Mouse (Mus musculus): ENCODE measurements around the gene Wdr5b. TPM values are rescaled to one million over a fixed set of nuclear protein-coding genes. Genes with fewer than 3 reads are reported as not detected.
"Not testable (repeated sequence)": the region's sequence is repeated elsewhere in the genome, so short reads cannot be mapped to it uniquely, and the experiment has no call there.

The Wdr5b gene
- 10 to 100 TPM in 8 of 26 experiments, 1 to 10 TPM in 16, under 1 TPM in 2; 0.69 to 22.3 (median 6.3) TPM for total RNA-seq (2018; cell fraction: chromatin; rRNA removed)
- total RNA-seq (2018; cell fraction: cytosol; rRNA removed), result 1 to 10 TPM in 20 of 26 experiments, under 1 TPM in 6; 0.42 to 5.5 (median 2.1) TPM
- total RNA-seq (2018; cell fraction: nucleus; rRNA removed), result 10 to 100 TPM in 8 of 26 experiments, 1 to 10 TPM in 17, under 1 TPM in 1; 0.78 to 28.0 (median 6.3) TPM
- 2.9 to 4.5 TPM (median 3.9 TPM) in 3 replicates for polyA plus RNA-seq (2018)

GRCm38 (mm10) chr16:36040640-36041624 is at the start of gene Wdr5b:
Gene Wdr5b, plus strand, starts transcription at chr16:36041190.
- H3K36me3 ChIP-seq (ENCODE audit: inconsistent target), result peaks cover 2% of the 10 kb centered on the region; the same call in 1 of the 2 replicates
- peak within 1 kb of the TSS; percentile 78 for H3K4me3 ChIP-seq (ENCODE audit: inconsistent target)
- H3K27ac ChIP-seq, result peak within 1 kb of the TSS; percentile 52
- WGBS (ENCODE audit: missing documents), result 1% methylated on average over 38 of the region's 39 CpGs
- peaks cover 14% of the 10 kb centered on the region for H3K79me2 ChIP-seq (ENCODE audit: inconsistent target)

DNA sequence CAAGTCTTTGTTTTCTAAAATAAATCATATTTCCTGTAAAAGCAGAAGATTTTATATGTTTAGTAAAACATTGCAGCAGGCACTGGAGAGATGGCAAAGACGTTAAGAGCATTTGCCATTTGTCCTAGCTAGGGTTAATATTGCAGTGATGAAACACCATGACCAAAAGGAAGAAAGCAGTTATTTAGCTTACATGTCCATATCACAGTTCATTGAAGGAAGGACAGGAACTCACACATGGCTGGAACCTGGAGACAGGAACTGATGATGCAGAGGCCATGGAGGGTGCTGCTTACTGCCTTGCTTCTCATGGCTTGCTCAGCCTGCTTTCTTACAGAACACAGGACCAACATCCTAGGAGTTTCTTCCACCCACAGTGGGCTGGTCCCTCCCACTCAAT is 48.6 kb upstream of the Wdr5b start:
- WGBS (ENCODE audit: missing documents), result 47% methylated on average over 1 of the region's 1 CpGs
- Histone ChIP-seq H3K79me2 (ENCODE audit: inconsistent target) (peaks cover 100% of the 10 kb centered on the region), H3K27ac (no peak overlapping the region)

GRCm38 (mm10) chr16:35993316-35993715 is 47.7 kb upstream of the Wdr5b start:
- WGBS (ENCODE audit: missing documents), result 95% methylated on average over 3 of the region's 3 CpGs
- no peak overlapping the region for H3K27ac ChIP-seq
- no peak overlapping the region for H3K4me3 ChIP-seq (ENCODE audit: inconsistent target)
- peaks cover 100% of the 10 kb centered on the region for H3K79me2 ChIP-seq (ENCODE audit: inconsistent target)
- H3K36me3 ChIP-seq (ENCODE audit: inconsistent target), result no peaks in the 10 kb centered on the region

More for the DNA sequence above, 48.6 kb upstream of the Wdr5b start:
- no peaks in the 10 kb centered on the region for H3K36me3 ChIP-seq (ENCODE audit: inconsistent target)
- H3K4me3 ChIP-seq (ENCODE audit: inconsistent target), result no peak overlapping the region

DNA sequence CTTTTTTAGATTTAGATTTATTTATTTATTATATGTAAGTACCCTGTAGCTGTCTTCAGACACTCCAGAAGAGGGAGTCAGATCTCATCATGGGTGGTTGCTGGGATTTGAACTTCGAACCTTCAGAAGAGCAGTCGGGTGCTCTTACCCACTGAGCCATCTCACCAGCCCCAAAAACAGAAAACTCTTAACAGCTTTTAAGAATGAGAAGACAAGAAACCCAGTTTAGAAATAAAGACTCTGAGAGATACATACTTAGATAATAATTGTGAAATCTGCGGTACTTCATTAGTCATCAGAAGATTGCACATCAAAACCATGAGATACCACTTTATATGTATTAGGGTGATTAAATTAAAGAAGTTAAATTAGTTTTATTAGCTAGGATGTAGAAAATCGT is 42.1 kb upstream of the Wdr5b start:
- peaks cover 13% of the 10 kb centered on the region; the same call in 1 of the 2 replicates for H3K36me3 ChIP-seq (ENCODE audit: inconsistent target)
- not testable (repeated sequence) for H3K27ac ChIP-seq; H3K4me3 ChIP-seq (ENCODE audit: inconsistent target)
- peaks cover 73% of the 10 kb centered on the region for H3K79me2 ChIP-seq (ENCODE audit: inconsistent target)
- WGBS (ENCODE audit: missing documents), result 96% methylated on average over 4 of the region's 4 CpGs

DNA sequence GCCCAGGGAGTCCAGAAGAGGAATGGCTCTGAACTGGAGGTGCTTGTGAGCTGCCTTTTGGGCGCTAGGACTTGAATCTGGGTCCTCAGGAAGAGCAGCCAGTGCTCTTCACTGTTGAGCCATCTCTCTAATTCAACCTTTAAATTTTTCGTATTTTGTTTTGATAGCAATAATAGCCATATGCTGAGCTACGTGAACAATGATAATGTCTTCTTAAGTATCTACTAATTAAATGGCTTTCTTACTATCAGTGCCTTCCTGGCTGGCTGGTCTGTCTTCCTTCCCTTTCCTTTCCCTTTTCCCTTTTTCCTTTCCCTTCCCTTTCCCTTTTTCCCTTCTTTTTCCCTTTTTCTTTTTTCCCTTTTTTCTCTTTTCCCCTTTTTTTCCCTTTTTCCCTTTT is 32.6 kb upstream of the Wdr5b start:
- WGBS (ENCODE audit: missing documents), result 98% methylated on average over 3 of the region's 3 CpGs
- Histone ChIP-seq H3K79me2 (ENCODE audit: inconsistent target) (no peaks in the 10 kb centered on the region), H3K27ac (no peak overlapping the region), H3K36me3 (ENCODE audit: inconsistent target) (peaks cover 4% of the 10 kb centered on the region; the same call in 1 of the 2 replicates), H3K4me3 (ENCODE audit: inconsistent target) (no peak overlapping the region)

- H3K79me2 ChIP-seq (ENCODE audit: inconsistent target), result no peaks in the 10 kb centered on the region
- 100% methylated on average over 1 of the region's 1 CpGs for WGBS (ENCODE audit: missing documents)
- peaks cover 19% of the 10 kb centered on the region for H3K36me3 ChIP-seq (ENCODE audit: inconsistent target)
- H3K27ac ChIP-seq, result no peak overlapping the region
- no peak overlapping the region for H3K4me3 ChIP-seq (ENCODE audit: inconsistent target)
Observed at GRCm38 (mm10) chr16:36016335-36016734, 24.7 kb upstream of the Wdr5b start.

- peaks cover 48% of the 10 kb centered on the region for H3K36me3 ChIP-seq (ENCODE audit: inconsistent target)
- WGBS (ENCODE audit: missing documents), result no CpG with 5 or more reads among the region's 2 CpGs
Observed at GRCm38 (mm10) chr16:36028120-36028519, 12.9 kb upstream of the Wdr5b start.

DNA sequence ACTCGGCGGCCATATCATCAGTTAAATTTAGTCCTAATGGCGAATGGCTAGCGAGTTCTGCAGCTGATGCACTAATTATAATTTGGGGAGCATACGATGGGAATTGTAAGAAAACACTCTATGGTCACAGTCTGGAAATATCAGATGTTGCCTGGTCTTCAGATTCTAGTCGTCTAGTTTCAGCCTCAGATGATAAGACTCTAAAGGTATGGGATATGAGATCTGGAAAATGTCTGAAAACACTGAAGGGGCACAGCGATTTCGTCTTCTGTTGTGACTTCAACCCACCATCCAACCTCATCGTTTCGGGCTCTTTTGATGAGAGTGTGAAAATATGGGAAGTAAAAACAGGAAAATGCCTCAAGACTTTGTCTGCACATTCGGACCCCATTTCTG is 633 bp downstream of the Wdr5b start:
- Histone ChIP-seq H3K79me2 (ENCODE audit: inconsistent target) (peaks cover 14% of the 10 kb centered on the region), H3K27ac (peak overlapping the region; percentile 52), H3K4me3 (ENCODE audit: inconsistent target) (peak overlapping the region; percentile 78), H3K36me3 (ENCODE audit: inconsistent target) (peaks cover 6% of the 10 kb centered on the region; the same call in 1 of the 2 replicates)
- 8% methylated on average over 11 of the region's 11 CpGs for WGBS (ENCODE audit: missing documents)

More at GRCm38 (mm10) chr16:36028120-36028519, 12.9 kb upstream of the Wdr5b start:
- not testable (repeated sequence) for H3K79me2 ChIP-seq (ENCODE audit: inconsistent target); H3K4me3 ChIP-seq (ENCODE audit: inconsistent target); H3K27ac ChIP-seq

- Histone ChIP-seq H3K79me2 (ENCODE audit: inconsistent target) (peaks cover 14% of the 10 kb centered on the region), H3K36me3 (ENCODE audit: inconsistent target) (peaks cover 6% of the 10 kb centered on the region; the same call in 1 of the 2 replicates), H3K27ac (no peak overlapping the region), H3K4me3 (ENCODE audit: inconsistent target) (no peak overlapping the region)
- WGBS (ENCODE audit: missing documents), result 93% methylated on average over 10 of the region's 10 CpGs
Observed at GRCm38 (mm10) chr16:36043073-36043472, 2.1 kb downstream of the Wdr5b start.

DNA sequence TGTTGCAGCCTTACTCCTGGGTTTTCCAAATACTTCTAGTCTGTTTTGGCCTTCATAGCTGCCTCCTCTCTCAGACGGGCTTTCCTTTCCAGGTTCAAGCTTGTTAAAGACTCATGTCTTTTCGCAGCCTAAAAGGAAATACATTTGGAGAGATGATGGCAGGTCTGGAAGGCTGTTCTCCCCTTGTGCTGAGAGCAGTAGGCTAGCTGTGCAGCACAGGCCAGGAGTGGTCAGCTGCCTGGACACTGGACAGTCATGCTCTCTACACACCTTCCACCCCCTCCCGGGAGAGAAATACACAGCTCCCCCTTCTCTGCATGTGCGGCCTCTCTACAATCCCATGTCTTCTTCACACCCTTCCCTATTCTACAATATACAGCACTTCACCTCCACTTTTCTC is 3.0 kb downstream of the Wdr5b start:
- H3K36me3 ChIP-seq (ENCODE audit: inconsistent target), result peaks cover 6% of the 10 kb centered on the region; the same call in 1 of the 2 replicates
- H3K79me2 ChIP-seq (ENCODE audit: inconsistent target), result peaks cover 14% of the 10 kb centered on the region
- no peak overlapping the region for H3K27ac ChIP-seq
- 99% methylated on average over 4 of the region's 4 CpGs for WGBS (ENCODE audit: missing documents)
- no peak overlapping the region for H3K4me3 ChIP-seq (ENCODE audit: inconsistent target)

DNA sequence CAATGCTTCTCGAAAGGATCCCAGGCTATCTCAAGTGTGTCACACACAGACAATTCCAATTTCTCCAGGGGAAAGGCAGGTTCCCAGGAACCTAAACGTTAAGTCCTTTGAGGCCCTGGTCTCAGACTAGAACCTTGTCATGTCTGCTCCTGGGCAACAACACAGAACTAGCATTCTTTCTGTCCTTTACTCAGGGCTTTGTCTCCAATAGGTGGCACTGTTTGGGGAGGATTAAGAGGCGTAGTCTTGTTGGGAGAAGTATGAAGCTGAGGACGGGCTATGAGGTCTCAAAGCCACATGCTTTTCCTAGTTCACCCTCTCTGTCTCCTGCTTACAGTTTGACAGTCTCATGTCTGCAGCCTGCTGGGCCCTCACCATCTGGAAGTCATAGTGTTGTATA is 6.5 kb downstream of the Wdr5b start:
- H3K4me3 ChIP-seq (ENCODE audit: inconsistent target), result no peak overlapping the region
- H3K27ac ChIP-seq, result no peak overlapping the region
- H3K36me3 ChIP-seq (ENCODE audit: inconsistent target), result peaks cover 6% of the 10 kb centered on the region; the same call in 1 of the 2 replicates
- H3K79me2 ChIP-seq (ENCODE audit: inconsistent target), result peaks cover 2% of the 10 kb centered on the region; the same call in 1 of the 2 replicates
- 100% methylated on average over 4 of the region's 4 CpGs for WGBS (ENCODE audit: missing documents)

- Histone ChIP-seq H3K36me3 (ENCODE audit: inconsistent target) (no peaks in the 10 kb centered on the region; the same call in 1 of the 2 replicates), H3K27ac (no peak overlapping the region), H3K4me3 (ENCODE audit: inconsistent target) (no peak overlapping the region), H3K79me2 (ENCODE audit: inconsistent target) (no peaks in the 10 kb centered on the region)
- WGBS (ENCODE audit: missing documents), result 95% methylated on average over 6 of the region's 6 CpGs
Observed at GRCm38 (mm10) chr16:36051491-36051890, 10.5 kb downstream of the Wdr5b start.

DNA sequence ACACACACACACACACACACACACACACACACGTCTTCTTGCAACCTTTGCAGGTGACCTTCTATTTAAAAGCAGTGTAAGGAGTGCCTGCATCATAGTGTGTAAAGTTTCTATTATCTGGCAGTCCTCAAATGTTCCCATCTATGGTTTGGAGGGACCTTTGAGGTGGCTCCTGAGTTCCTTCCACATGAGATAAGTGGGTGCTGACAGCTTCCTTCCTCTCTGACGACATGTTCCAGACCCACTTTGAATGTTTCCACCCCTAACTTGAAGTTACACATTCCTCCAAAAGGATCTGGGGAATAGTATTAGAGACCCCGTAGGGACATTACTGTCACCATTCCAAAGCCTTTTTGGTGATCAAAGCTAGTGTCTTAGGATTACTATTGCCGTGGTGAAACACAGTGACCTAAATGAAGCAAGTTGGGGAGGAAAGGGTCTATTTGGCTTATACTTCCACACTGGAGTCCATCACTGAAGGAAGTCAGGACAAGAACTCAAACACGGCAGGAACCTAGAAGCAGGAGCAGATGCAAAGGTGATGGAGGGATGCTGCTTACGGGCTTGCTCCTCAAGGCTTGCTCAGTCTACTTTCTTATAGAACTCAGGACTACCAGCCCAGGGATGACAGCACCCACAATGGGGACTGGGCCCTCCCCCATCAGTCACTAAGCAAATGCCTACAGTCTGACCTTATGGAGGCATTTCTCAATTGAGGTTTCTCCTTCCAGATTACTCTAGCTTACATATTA is 12.7 kb downstream of the Wdr5b start:
- Histone ChIP-seq H3K4me3 (ENCODE audit: inconsistent target) (no peak overlapping the region), H3K27ac (no peak overlapping the region), H3K79me2 (ENCODE audit: inconsistent target) (no peaks in the 10 kb centered on the region), H3K36me3 (ENCODE audit: inconsistent target) (no peaks in the 10 kb centered on the region)
- 78% methylated on average over 6 of the region's 6 CpGs for WGBS (ENCODE audit: missing documents)

- no peaks in the 10 kb centered on the region for H3K36me3 ChIP-seq (ENCODE audit: inconsistent target)
Observed at GRCm38 (mm10) chr16:36054920-36055319, 13.9 kb downstream of the Wdr5b start.

More at GRCm38 (mm10) chr16:36054920-36055319, 13.9 kb downstream of the Wdr5b start:
- H3K79me2 ChIP-seq (ENCODE audit: inconsistent target), result no peaks in the 10 kb centered on the region
- 97% methylated on average over 8 of the region's 8 CpGs for WGBS (ENCODE audit: missing documents)
- H3K4me3 ChIP-seq (ENCODE audit: inconsistent target), result no peak overlapping the region
- no peak overlapping the region for H3K27ac ChIP-seq
